Mouse (Mus musculus) cerebellum, postnatal 14 days (tissue): ENCODE measurements at regions not wholly inside any gene's neighbourhood (a gene's known extent, or its start where the extent isn't known, plus 50 kb on each side); places are given as distances from the start of the nearest gene placed in this dataset.

Experiments used
- DNase-seq, 2 experiments: peaks; one replicate each; pipeline ENCODE4 v3.0.0; 2021; ENCODE audit warnings: mixed read lengths in 2 of 2

DNA sequence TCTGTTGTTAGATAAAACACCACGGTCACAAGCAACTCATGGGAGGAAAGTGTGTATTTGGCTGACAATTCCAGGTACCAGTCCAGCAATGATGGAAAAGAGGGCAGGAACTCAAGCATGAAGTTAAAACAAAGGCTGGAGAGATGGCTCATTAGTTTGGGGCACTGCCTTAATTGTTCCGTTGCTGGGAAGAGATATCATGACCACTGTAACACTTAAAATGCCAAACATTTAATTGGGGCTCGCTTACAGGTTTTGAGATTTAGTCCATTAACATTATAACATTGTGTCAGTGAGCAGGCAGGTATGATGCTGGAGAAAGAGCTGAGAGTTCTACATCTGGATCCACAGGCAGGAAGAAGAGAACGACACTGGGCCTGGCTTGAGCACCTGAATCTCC is 782.0 kb upstream of the Celf2 start:
- DNase-seq: no peak

- no peak for DNase-seq
Observed at GRCm38 (mm10) chr2:8287403-8287802, 778.0 kb upstream of the Celf2 start.

GRCm38 (mm10) chr2:8276127-8276773 is 766.9 kb upstream of the Celf2 start:
- DNase-seq: no peak
